Mouse (Mus musculus): ENCODE data around the gene Umps.

Gene Umps

DNA sequence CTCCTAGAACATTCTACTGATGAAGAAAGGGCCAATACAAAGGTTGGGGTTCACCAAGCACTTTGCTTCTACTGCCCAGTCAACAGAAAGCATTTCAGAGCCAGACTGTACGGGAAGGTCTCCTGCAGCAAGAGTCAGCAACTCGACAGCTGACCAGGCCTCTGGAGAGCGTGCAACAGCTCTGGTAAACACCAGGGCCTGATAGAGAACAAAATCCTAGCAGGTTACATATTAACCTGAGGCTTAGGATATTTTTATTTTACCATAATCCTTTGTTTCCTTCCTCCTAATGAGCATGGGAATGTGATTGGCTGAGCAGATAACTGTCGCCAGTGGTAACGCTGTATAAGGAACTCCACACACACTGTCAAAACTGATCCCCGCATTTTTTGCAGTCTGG lies 3.3 kb downstream of the Umps start:
- in situ Hi-C loops (cut with MboI, MseI), result loop anchor here (25.0 kb wide), 1 partner anchor 1801 kb away; the partner anchor contains the start of gene Nrros

DNA sequence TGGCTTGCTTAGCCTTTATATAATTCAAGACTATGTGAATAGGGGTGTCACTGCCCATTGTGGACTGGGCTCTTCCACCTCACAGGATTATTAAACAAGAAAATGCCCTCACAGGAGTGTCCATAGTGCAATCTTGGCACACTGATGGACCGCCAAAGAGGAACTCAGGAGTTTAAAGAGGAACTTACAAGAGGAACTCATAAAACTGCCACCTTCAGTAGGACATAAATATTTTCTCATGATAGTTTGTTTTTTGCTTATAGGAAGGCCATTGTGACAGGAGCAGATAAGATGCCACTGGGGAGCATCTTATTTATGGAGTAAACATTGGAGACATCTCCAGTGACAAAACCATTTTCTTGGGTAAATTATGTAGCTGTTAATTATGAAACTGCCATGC lies 12.0 kb downstream of the Umps start:
- in situ Hi-C loops (cut with MboI, MseI), result loop anchor here (25.0 kb wide), 1 partner anchor 1792 kb away; the partner anchor contains the start of gene Nrros

DNA sequence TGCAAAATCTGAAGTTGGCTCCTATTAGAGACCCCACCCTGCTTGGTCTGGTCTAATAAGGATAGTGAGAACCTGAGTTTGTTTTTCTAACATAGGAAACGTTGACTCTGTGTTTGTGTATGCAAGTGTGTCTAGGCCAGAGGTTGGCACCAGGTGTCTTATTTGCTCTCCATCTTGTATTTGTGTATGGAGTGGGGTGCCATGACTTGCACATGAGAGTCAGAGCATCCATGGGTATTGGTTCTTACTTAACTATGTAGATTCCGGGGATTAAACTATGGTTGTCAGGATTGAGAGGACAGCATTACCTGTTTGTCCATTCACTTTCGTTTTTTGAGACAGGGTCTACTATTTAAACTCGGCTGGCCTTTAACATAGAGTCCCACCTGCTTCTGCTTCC lies 13.8 kb downstream of the Umps start:
- in situ Hi-C loops (cut with MboI, MseI), result loop anchor here (25.0 kb wide), 1 partner anchor 1791 kb away; the partner anchor contains the start of gene Nrros

DNA sequence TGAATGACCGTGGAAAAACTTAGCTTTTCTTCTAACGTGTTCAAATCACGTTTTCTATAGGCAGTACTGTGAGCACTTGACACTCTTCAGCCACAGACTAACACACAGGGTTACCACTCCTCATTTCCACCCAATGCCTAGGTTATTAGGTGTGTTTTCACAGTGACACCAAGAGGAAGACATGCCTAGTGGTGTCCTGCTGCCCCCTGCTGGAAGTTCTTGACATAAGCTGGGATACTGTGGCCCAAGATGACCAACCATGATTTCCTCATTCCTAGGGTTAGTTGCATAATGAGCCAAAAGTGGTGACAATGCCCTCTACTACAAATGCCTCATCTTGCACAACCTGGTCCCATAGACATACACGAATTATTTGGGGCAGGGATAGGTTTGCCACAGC lies 16.0 kb downstream of the Umps start:
- in situ Hi-C loops (cut with MboI, MseI), result loop anchor here (25.0 kb wide), 1 partner anchor 1789 kb away; the partner anchor contains the start of gene Nrros

DNA sequence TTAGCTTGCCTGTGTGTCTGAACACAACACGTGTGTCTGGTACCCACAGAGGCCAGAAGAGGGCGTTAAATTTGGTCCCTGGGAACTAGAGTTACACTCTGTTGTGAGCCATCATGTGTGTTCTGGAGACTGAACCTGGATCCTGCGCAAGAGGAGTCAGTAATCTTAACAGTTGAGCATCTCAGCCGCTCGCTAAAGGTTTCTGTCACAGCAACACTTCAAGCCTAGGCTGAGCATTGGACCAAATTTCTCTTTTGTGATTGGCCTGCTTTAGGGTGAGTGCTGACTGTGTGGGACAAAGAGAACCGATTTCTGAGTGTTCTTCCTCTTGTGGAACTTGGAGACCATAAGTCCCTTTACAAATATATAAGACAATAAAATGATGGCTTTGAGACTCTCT lies 16.5 kb downstream of the Umps start:
- in situ Hi-C loops (cut with MboI, MseI), result loop anchor here (25.0 kb wide), 1 partner anchor 1788 kb away; the partner anchor contains the start of gene Nrros

DNA sequence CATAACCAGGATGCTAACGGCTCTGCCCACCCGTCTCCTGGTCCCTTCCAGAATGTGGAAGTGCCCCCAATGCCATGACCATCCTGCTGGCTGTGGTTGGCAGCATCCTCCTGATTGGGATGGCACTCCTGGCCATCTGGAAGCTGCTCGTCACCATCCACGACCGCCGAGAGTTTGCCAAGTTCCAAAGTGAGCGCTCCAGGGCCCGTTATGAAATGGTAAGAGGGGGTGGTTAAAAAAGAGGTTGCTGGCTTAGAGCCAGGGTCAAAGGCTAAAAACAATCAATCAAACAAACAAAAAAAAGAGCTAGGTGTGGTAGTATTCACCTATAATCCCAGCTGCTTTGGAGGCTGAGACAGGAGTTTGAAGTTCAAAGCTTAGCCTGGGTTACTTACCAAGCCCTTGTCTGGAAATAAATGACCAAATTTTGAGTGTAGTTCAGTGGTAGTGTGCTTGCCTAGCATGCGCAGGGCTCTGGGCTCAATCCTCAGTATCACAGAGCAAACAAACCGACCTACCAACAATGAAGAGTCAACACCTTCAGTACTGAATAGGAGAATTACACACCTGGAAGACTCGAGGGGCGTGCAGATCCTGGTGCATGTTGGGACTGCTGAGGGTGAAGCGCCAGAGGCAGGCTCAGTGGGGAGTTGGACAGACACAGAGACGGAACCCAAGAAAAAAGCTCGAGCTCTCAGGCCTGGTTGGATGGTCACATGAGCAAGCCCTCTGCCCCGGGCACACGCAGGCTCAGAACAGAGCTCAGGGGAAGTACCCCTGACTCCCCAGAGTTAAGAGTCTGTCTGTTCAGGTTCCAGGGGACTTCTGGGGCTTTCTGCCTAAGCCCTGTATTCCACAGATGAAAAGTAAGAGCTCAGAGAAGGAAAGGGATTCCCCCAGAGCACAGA lies 18.9 kb downstream of the Umps start:
- in situ Hi-C loops (cut with MboI, MseI), result no loop called here

DNA sequence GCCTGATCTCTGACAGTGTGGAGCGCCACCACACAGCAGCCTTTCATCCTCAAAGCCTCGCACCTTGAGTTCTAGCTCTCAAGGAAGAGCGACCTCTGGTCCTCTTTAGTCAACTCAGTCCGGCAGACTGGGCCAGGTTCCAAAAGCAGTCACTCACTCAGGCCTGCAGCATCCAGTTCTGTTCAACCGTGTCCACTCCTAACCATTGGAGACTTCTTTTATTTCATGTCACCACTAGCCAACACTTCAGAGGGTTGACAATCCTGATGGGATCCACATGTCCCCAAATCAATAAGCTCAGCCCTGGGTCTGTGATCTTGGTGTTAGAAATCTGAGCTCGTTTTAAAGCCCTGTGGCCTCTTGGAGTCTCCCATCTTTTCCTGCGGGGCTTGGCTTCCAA lies 20.8 kb downstream of the Umps start:
- in situ Hi-C loops (cut with MboI, MseI), result no loop called here

DNA sequence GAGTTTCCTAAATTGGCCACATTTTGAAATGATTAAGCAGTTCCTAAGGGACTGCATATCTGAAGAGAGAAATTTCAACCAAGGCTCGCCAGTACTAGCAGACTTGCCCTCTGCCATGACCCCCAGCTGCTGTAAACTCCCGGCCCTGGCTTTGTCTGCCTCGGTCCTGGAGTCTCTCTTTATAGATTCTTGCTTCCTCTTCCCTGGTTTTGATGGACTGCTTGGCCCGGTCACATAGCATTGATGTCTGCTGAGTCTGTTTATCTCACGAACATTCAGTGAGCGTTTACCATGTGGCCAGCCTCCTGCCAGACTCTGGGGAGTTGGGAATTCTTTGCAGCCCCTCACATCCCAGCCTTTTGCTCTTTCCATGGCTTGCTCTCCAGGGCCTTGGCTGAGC lies 22.1 kb downstream of the Umps start:
- in situ Hi-C loops (cut with MboI, MseI), result loop anchor here (5.0 kb wide), 1 partner anchor 117 kb away; the partner anchor contains the start of gene Itgb5

DNA sequence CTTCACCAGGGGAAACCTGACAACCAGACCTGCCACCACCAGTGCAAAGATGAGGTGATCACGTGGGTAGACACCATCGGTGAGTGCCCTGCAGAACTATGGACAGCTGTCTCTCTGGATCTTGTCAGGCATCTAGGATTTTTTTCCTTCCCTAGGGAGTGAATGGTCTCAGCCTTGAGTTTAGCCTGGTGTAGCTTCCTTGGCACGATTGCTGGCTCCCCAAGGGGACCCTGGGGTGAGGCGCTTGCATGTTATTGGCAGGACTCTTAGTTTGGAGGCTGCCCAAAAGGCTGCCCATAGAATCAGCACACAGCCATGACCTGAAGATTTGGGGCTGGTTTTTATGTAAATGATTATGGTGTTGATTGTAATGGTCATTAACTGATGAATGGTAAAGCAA lies 22.7 kb downstream of the Umps start:
- in situ Hi-C loops (cut with MboI, MseI), result loop anchor here (5.0 kb wide), 1 partner anchor 117 kb away; the partner anchor contains the start of gene Itgb5

DNA sequence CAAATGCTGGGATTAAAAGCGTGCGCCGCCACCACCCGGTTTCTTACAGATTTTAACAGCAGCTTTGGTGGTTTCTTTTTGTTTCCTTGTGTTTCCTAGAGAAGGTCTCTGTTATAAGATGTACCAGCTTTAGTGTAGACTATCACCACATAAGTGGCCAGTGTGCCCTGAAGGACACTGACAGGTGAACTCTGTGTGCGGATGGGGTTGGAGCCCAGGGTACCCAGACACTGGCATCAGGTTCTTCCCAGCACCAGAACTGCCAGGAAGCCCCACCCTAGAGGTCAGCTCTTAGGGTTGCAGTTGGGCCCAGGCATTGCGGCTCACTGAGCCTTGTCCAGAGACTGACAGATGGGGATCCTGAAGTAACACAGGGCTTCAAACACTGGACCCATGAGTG lies 23.4 kb downstream of the Umps start:
- in situ Hi-C loops (cut with MboI, MseI), result loop anchor here (5.0 kb wide), 1 partner anchor 116 kb away; the partner anchor contains the start of gene Itgb5

DNA sequence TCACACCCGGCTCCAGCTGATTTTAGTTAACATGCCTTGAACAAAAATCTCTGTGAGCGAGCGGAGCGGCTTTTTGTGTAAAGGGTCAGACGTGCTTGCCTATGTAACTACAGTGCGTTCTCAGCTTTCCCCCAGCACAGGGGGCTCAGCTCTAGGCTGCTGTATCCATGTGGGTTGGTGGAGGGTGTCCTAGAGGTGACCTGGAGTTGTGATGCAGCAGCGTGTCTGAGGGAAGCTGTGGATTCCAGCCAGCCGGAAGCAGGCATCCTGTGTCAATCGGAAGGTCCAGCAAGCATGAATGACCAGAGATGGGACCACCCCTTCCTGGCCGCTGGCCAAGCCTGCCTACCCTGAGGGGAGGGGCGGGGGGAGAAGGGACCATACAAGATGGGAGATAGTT lies 24.5 kb downstream of the Umps start:
- in situ Hi-C loops (cut with MboI, MseI), result loop anchor here (5.0 kb wide), 1 partner anchor 115 kb away; the partner anchor contains the start of gene Itgb5

DNA sequence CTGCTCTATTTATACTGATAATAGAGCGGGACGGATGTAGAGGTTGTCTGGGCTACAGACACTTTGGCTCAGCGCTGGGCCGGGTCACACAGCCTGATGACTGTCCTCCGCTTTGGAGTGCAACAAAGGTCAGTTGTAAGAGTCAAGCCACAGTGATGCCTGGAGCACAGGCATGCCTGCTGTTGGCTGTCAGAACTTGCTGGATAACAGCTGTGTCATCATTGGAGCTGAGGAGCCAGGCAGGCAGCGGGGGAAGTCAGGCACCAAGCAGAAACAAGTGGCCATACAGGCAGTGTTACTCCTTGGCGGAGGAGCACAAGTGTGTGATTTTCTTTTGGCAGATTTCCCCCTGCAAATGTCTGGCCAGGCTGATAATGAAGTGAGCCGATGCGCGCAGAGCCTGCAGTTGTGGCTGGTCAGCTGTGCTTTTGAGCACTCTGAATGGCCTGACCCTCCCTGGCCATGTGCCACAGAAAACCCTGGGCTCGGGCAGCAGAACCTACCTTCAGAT lies 25.5 kb downstream of the Umps start:
- in situ Hi-C loops (cut with MboI, MseI), result loop anchor here (5.0 kb wide), 1 partner anchor 114 kb away; the partner anchor contains the start of gene Itgb5

DNA sequence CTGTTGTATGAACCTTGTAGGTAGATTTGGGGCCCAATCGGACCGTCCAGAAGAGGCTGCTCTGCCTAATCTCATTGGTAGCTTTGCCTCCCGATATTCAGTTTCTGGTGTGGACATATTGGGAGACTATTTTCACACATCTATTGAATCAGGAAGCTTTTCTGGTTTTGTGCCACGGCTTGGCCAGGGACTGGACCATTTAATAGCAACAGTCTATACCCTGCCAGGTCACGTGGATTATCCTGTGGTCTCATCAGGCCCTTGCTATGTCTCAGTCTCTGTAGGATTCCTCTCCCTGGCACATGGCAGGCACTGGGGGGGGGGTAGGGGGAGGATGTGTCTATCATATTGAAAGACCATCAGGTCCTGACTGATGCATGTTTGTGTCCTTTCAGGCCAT lies 26.7 kb downstream of the Umps start:
- in situ Hi-C loops (cut with MboI, MseI), result loop anchor here (5.0 kb wide), 1 partner anchor 113 kb away; the partner anchor contains the start of gene Itgb5

DNA sequence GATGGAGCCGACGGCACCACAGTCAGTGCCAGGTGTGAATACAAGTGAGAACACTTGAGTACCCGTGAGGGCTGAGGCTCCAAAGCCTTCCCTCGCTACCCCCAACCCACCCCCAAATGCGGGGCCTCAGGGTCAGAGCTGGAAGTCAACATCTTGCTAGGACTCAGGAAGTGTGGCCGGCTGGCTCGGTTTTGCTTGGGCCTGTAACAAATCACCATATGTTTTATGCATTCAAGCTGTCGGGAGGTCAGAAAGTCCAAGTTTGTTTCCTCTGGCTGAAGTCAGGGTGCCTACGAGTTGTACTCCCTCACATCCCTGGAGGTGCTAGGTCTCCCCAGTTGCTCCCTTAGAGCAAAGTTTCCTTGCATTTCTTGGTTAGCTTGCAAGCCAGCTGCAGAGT lies 27.2 kb downstream of the Umps start:
- in situ Hi-C loops (cut with MboI, MseI), result loop anchor here (5.0 kb wide), 1 partner anchor 112 kb away; the partner anchor contains the start of gene Itgb5

DNA sequence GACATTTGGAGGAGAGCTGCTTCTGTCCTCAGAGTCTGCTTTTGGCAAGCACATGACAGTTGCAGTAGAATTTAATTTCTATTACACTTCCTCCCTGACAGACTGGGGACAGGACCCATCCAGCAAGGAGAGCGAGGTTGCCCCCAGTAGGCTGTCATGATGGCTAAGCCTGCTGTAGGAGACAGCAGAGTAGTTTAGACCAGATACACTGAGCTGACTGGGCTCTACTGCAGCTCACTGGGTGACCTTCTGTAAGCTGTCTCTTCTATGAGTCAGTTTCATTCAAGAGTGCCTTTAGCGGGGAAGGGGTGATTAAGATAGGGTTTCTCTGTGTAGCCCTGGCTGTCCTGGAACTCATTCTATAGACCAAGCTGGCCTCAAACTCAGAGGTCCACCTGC lies 27.7 kb downstream of the Umps start:
- in situ Hi-C loops (cut with MboI, MseI), result no loop called here

DNA sequence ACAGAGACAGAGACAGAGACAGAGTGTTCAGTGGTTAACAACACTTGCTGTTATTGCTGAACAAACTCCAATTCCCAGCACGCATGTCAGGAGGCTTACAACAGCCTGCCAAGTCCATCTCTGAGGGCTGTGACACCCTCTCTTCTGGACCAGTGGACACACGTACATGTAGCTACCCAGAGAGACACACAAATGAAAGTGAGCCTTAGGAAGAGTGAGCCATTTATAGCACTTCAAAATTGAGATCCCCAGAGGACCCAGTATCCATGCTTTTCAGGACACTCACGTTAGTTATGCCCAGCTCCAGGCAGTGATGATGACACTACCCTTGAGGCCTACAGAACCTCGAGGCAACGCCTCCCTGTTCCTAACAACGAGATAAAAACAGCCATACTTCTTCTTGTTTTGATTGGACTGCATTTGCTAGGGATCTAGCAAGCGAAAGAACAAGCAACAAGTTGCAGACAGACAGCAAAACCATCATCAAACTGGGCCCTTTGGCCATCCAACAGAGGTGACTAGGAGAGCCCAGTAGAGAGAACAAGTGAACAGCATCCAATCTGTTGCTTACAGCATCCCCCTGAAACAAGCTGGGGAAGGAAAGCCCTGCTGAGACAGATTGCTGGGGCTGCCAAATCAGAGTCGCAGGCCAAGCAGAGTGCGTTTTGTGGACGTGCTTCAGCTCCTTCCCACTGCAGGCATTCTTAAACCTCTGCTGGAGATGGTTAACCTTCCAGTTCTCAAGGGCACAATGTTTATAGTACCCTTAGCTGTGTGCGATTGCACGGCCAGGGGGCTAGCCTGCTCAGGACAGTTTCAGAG lies 28.3 kb downstream of the Umps start:
- in situ Hi-C loops (cut with MboI, MseI), result no loop called here

DNA sequence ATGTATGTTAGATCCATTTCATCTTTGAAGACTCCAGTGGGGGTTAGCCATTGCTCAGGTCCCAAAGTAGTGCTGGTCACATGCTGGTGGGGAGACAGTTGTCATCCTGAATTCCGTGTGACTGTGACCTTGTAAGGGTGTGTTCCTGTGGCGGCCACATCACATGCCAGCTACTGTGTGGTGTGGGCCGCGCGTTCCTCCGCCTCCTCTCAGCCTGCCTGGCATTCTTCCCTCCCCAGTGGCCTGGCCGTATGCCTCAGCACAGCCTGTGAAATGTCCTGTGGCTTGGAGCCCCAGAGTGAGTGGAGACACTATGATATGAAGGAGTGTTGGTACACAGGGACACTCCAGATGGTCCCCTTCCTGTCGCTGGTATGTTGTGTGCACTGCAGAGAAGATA lies 29.3 kb downstream of the Umps start:
- in situ Hi-C loops (cut with MboI, MseI), result no loop called here

DNA sequence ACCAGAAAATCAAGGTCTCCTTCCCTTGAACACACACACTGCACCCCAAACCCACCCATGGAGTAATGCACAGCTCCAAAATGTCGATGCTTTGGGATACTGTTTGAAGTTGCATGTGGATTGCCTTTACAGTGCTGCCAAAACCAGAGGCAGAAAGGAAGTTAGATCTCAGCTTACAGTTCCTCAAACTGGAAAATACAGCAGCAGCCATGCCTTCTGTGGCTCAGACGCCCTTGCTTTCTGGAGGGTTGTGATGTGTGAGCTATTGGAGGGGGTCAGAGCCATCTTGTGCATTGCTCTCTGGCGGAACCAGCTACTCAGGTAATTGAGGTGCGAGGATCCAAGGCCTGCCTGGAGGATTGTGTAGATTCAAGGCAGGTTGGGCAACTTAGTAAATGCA lies 30.0 kb downstream of the Umps start:
- in situ Hi-C loops (cut with MboI, MseI), result no loop called here

DNA sequence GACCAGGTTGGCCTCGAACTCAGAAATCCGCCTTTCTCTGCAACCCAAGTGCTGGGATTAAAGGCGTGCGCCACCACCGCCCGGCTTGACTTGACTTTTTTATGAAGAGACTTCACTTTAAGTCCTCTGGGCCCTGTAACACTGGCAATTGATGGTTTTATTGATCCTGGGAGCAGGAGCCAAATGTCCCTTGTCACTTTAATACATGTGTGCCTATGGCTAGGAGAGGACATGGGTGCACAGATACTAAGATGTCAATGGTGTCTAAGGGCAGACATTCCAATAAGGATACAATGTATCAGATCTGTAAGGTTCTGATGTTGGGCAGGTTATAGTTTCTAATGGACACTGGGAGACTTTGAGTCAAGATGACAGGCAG lies 31.4 kb downstream of the Umps start:
- in situ Hi-C loops (cut with MboI, MseI), result no loop called here

DNA sequence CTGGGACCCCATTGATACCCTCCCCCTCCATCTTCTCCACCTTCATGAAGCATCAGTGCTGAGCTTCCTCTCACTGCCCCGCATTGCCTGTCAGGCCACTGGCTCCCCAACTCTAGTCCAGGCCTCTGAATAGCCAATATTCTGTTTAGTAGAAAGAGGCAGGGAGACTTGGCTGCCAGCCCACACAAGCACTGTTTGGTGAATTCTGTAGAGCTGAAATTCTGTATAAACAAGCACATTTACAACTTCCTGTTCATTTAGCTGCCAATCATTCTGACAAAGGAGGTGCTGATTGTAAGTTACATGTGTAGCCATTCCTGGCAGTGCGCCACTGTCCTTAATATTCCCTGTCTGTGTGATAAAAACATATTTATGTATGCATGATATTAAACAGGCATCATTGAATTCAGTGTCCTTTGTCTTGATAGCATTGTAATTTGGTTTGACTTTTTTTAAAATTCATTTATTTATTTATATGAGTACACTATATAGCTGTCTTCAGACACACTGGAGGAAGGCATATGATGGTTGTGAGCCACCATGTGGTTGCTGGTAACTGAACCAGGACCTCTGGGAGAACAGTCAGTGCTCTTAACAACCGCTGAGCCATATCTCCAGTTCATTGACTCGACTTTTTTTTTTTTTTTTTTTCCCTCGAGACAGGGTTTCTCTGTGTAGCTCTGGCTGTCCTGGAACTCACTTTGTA lies 32.0 kb downstream of the Umps start:
- in situ Hi-C loops (cut with MboI, MseI), result no loop called here

DNA sequence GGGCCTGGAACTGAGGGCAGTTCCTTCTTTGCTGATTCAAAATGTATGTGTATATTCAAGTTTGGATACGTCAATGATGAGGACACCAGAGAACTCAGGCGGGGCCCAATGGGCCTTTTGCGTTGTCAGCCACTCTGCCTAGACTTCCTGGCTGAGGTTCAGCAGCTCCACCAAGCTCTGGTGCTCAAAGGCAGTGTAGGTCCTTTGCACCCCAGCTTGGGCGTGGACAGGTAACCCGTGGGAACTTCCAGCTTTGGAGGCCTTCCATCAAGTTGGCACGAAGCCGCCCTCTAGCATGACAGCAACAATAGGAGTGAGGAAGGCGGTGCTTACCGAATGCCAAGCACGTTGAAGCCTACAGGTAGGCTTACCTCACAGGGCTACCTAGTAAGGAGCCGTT lies 33.4 kb downstream of the Umps start:
- in situ Hi-C loops (cut with MboI, MseI), result no loop called here
